Mouse (Mus musculus): ENCODE results near the gene Ptpn23.

DNA sequence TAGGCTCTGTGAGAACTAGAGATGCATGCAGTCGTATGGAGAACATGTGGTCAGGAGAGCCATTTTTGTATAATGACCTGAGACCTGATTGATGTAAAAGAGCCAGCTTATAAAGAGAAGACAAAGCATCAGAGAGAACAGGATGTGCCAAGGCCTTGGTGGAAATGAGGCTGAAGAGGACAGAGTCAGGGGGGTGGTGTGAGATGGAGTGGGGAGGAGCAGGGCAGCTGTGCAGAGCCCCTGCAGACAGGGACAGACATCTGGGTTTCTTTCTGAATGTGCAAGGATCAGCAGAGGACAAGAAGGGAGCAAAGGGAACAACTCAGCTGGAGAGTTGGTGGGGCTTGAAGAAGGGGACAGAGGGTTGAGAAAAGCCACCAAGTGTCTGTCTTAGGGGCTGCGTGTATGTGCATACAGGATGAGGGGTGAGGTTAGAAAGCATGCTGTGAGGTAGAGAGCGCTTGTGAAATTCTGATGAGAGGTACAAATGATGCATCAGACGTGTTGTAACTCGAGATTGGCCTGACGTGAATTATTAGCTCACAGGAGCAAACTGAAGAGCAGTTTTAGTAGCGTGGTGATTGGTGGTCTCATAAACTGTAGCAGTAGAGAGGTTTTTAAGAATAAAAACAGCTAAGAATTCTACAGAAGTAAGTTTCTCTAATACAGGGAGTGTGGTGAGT is 62.8 kb downstream of the Ptpn23 start:
- no peak for TF ChIP-seq MAX (IDR thresholded peaks at IDR 0.05; ENCODE audit: low read length)
- TF ChIP-seq HCFC1 (IDR thresholded peaks at IDR 0.05; ENCODE audit: low read depth, low read length): no peak

Measured in MEL (cell line).